Mouse (Mus musculus) intestine, embryonic 15.5 days (tissue): ENCODE measurements around the gene Tmem41a. TPM values are rescaled to one million over a fixed set of nuclear protein-coding genes. Genes with fewer than 3 reads are reported as not detected.
"Not testable (repeated sequence)": the region's sequence is repeated elsewhere in the genome, so short reads cannot be mapped to it uniquely, and the experiment has no call there.

Experiments used
- ATAC-seq: fragments of 200-750 bp; cut with Nextera tagmentation; 2 replicates; pipeline ENCODE4 v1.8.0; 2017; ENCODE audit warnings: moderate TSS enrichment, moderate library complexity
- H3K27ac ChIP-seq: fragments of 300-500 bp; sonication (generic); 2 replicates; pipeline ENCODE4 v1.5.1; 2015; ENCODE audit warnings: mild to moderate bottlenecking, inconsistent platforms
- H3K27me3 ChIP-seq: fragments of 300-500 bp; sonication (generic); replicated peaks from 2 replicates; pipeline ENCODE4 v1.6.1; 2015; ENCODE audit warnings: inconsistent platforms
- H3K36me3 ChIP-seq: fragments of 300-500 bp; sonication (generic); 2 replicates; pipeline ENCODE4 v1.6.1; 2015; ENCODE audit warnings: inconsistent platforms
- H3K4me1 ChIP-seq: fragments of 300-500 bp; sonication (generic); replicated peaks from 2 replicates; pipeline ENCODE4 v1.6.1; 2015; ENCODE audit warnings: inconsistent platforms
- H3K4me2 ChIP-seq: fragments of 300-500 bp; sonication (generic); replicated peaks from 2 replicates; pipeline ENCODE4 v1.6.1; 2015; ENCODE audit warnings: mild to moderate bottlenecking, inconsistent platforms
- H3K4me3 ChIP-seq: fragments of 300-500 bp; sonication (generic); replicated peaks from 2 replicates; pipeline ENCODE4 v1.5.1; 2015; ENCODE audit warnings: inconsistent platforms
- H3K9ac ChIP-seq: fragments of 300-500 bp; sonication (generic); 2 replicates; pipeline ENCODE4 v1.6.1; 2015; ENCODE audit warnings: inconsistent platforms
- H3K9me3 ChIP-seq: fragments of 300-500 bp; sonication (generic); 2 replicates; pipeline ENCODE4 v1.6.1; 2016; ENCODE audit warnings: inconsistent platforms
- WGBS: fragments of 180-500 bp; shearing (Covaris S2); methylation state at CpG from one replicate; pipeline ENCODE4 v1.1.7; 2015; 5-methylcytosine and 5-hydroxymethylcytosine counted together
- polyA plus RNA-seq: library from polyadenylated mRNA; unstranded; fragments of >200 nt; fragmentation: Nextera tagmentation; extraction: Ambion mirVana; gene quantifications from 2 replicates; pipeline ENCODE4 v1.2.1, GENCODE M21; 2015

The Tmem41a gene
- polyA plus RNA-seq, 1 experiment from 2014 or later: 90.8 TPM

- Histone ChIP-seq H3K9me3 (no peaks in the 10 kb centered on the region), H3K27me3 (no peaks in the 10 kb centered on the region), H3K4me1 (0 out of 2 replicates have a peak, but pooled peaks cover 3% of the 10 kb centered on the region), H3K4me3 (no peak overlapping the region), H3K9ac (no peak overlapping the region), H3K4me2 (no peak overlapping the region), H3K36me3 (no peaks in the 10 kb centered on the region), H3K27ac (no peak overlapping the region)
- WGBS: 70% methylated on average over 4 of the region's 4 CpGs
- no peak for ATAC-seq
Observed at GRCm38 (mm10) chr16:21971446-21971845, 24.1 kb upstream of the Tmem41a start.

GRCm38 (mm10) chr16:21970536-21970935 lies 23.2 kb upstream of the Tmem41a start:
- 65% methylated on average over 6 of the region's 6 CpGs for WGBS
- Histone ChIP-seq H3K27ac (no peak overlapping the region), H3K4me1 (no peaks in the 10 kb centered on the region), H3K36me3 (no peaks in the 10 kb centered on the region), H3K9me3 (no peaks in the 10 kb centered on the region), H3K4me3 (no peak overlapping the region), H3K27me3 (no peaks in the 10 kb centered on the region), H3K4me2 (no peak overlapping the region), H3K9ac (no peak overlapping the region)
- no peak for ATAC-seq

GRCm38 (mm10) chr16:21969874-21970273 lies 22.5 kb upstream of the Tmem41a start:
- no peak for ATAC-seq

GRCm38 (mm10) chr16:21965576-21965975 lies 18.2 kb upstream of the Tmem41a start:
- H3K9ac ChIP-seq: no peak overlapping the region
- 72% methylated on average over 3 of the region's 3 CpGs for WGBS
- no peaks in the 10 kb centered on the region for H3K27me3 ChIP-seq
- H3K4me2 ChIP-seq: no peak overlapping the region
- no peak for ATAC-seq
- no peaks in the 10 kb centered on the region for H3K9me3 ChIP-seq
- H3K36me3 ChIP-seq: no peaks in the 10 kb centered on the region
- no peaks in the 10 kb centered on the region for H3K4me1 ChIP-seq
- no peak overlapping the region for H3K4me3 ChIP-seq
- no peak overlapping the region for H3K27ac ChIP-seq

More at GRCm38 (mm10) chr16:21969874-21970273, 22.5 kb upstream of the Tmem41a start:
- Histone ChIP-seq H3K36me3 (no peaks in the 10 kb centered on the region), H3K9ac (no peak overlapping the region), H3K4me1 (no peaks in the 10 kb centered on the region), H3K27me3 (no peaks in the 10 kb centered on the region), H3K9me3 (no peaks in the 10 kb centered on the region), H3K4me3 (no peak overlapping the region), H3K27ac (no peak overlapping the region), H3K4me2 (no peak overlapping the region)
- WGBS: 77% methylated on average over 5 of the region's 5 CpGs

DNA sequence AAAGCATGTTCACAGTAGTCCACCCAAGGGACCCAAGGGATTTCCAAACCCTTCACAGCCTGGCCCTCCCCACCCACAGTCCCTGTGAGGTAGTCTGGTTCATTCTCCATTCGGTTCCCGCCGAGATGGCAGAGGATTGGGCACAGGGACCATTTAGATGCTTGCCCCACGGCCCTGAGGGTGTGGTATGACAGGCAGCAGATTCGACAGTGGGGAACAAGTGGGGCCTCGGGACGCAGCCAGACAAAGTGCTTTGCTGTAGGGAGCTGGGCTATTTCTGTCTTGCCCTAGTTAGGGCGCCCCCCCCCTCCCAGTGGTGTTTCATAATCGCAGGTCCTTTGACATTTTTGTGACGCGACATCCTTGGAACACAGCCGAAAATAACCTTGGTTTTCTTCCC lies 8.2 kb upstream of the Tmem41a start:
- 84% methylated on average over 12 of the region's 12 CpGs for WGBS
- no peak overlapping the region for H3K9ac ChIP-seq

GRCm38 (mm10) chr16:21928471-21928870 lies 18.9 kb downstream of the Tmem41a start:
- 78% methylated on average over 13 of the region's 13 CpGs for WGBS
- H3K4me2 ChIP-seq: no peak overlapping the region

More for the DNA sequence above, 8.2 kb upstream of the Tmem41a start:
- H3K4me1 ChIP-seq: no peaks in the 10 kb centered on the region
- no peak for ATAC-seq
- H3K9me3 ChIP-seq: no peaks in the 10 kb centered on the region
- no peak overlapping the region for H3K27ac ChIP-seq
- no peaks in the 10 kb centered on the region for H3K27me3 ChIP-seq
- H3K4me2 ChIP-seq: no peak overlapping the region
- H3K36me3 ChIP-seq: no peaks in the 10 kb centered on the region
- no peak overlapping the region for H3K4me3 ChIP-seq

GRCm38 (mm10) chr16:21916681-21917080 lies 30.7 kb downstream of the Tmem41a start:
- 74% methylated on average over 7 of the region's 7 CpGs for WGBS
- Histone ChIP-seq H3K27me3 (no peaks in the 10 kb centered on the region), H3K4me3 (no peak overlapping the region), H3K9ac (no peak overlapping the region), H3K4me1 (no peaks in the 10 kb centered on the region), H3K4me2 (no peak overlapping the region), H3K9me3 (no peaks in the 10 kb centered on the region), H3K36me3 (no peaks in the 10 kb centered on the region), H3K27ac (no peak overlapping the region)
- no peak for ATAC-seq

More at GRCm38 (mm10) chr16:21928471-21928870, 18.9 kb downstream of the Tmem41a start:
- no peak overlapping the region for H3K27ac ChIP-seq
- no peak for ATAC-seq
- no peak overlapping the region for H3K4me3 ChIP-seq
- H3K36me3 ChIP-seq: peaks cover 7% of the 10 kb centered on the region; the same call in 1 of the 2 replicates
- no peaks in the 10 kb centered on the region for H3K27me3 ChIP-seq
- no peaks in the 10 kb centered on the region for H3K4me1 ChIP-seq
- H3K9ac ChIP-seq: no peak overlapping the region
- H3K9me3 ChIP-seq: no peaks in the 10 kb centered on the region

- no peak for ATAC-seq
- Histone ChIP-seq H3K4me1 (no peaks in the 10 kb centered on the region), H3K36me3 (0 out of 2 replicates have a peak, but pooled peaks cover 3% of the 10 kb centered on the region), H3K4me2 (no peak overlapping the region), H3K27me3 (no peaks in the 10 kb centered on the region), H3K9me3 (no peaks in the 10 kb centered on the region), H3K4me3 (no peak overlapping the region), H3K27ac (no peak overlapping the region), H3K9ac (no peak overlapping the region)
- 87% methylated on average over 6 of the region's 6 CpGs for WGBS
Observed at GRCm38 (mm10) chr16:21913347-21913746, 34.0 kb downstream of the Tmem41a start.

DNA sequence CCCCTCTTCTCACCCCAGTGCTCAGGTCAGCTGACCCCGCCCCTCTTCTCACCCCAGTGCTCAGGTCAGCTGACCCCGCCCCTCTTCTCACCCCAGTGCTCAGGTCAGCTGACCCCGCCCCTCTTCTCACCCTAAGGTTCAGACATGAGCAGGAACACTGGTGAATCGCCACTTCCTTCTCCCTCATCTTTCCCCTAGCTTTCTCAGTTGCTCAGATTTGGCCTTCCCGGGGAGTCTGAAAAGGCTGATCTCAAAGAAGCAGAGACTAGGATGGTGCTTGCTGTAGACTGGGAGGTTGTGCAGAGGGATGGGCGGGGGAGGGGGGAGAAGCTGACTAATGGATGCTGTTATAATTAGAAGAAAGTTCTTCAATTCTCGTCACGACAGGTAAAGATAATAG lies 38.4 kb downstream of the Tmem41a start:
- H3K9ac ChIP-seq, H3K4me3 ChIP-seq, H3K4me2 ChIP-seq, H3K27ac ChIP-seq, H3K27me3 ChIP-seq, H3K36me3 ChIP-seq, H3K4me1 ChIP-seq, ATAC-seq, H3K9me3 ChIP-seq: not testable (repeated sequence)
- WGBS: 50% methylated on average over 6 of the region's 8 CpGs

DNA sequence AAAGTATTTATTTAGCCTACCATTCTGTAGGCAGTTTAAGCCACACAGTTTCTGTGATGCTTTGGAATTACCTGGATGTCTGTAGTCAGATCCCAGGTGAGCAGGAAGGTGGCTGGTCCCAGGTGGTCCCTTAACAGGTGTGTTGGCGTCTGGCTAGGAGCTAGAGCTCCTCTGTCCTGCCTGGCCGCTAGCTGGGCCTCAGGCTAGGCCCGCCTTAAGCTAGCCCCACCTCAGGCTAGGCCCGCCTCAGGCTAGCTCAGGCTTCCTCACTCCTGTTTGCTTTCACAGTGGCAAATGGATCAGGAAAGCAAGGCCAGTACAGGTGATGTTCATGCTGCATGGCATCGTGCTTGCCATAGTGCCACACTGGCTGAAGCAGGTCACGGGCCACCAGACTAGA lies 40.5 kb downstream of the Tmem41a start:
- no peak overlapping the region for H3K4me2 ChIP-seq
- no peak overlapping the region for H3K27ac ChIP-seq

GRCm38 (mm10) chr16:21905996-21906395 lies 41.4 kb downstream of the Tmem41a start:
- no peak overlapping the region for H3K4me3 ChIP-seq
- H3K27ac ChIP-seq: no peak overlapping the region
- H3K27me3 ChIP-seq: no peaks in the 10 kb centered on the region
- H3K9ac ChIP-seq: no peak overlapping the region
- WGBS: 84% methylated on average over 7 of the region's 7 CpGs
- ATAC-seq: no peak
- H3K4me2 ChIP-seq: no peak overlapping the region
- H3K9me3 ChIP-seq: no peaks in the 10 kb centered on the region
- 0 out of 2 replicates have a peak, but pooled peaks cover 4% of the 10 kb centered on the region for H3K36me3 ChIP-seq
- no peaks in the 10 kb centered on the region for H3K4me1 ChIP-seq

More for the DNA sequence above, 40.5 kb downstream of the Tmem41a start:
- Histone ChIP-seq H3K4me3 (no peak overlapping the region), H3K36me3 (0 out of 2 replicates have a peak, but pooled peaks cover 7% of the 10 kb centered on the region), H3K9ac (no peak overlapping the region), H3K9me3 (no peaks in the 10 kb centered on the region), H3K27me3 (no peaks in the 10 kb centered on the region), H3K4me1 (no peaks in the 10 kb centered on the region)
- no peak for ATAC-seq
- WGBS: 88% methylated on average over 6 of the region's 6 CpGs

DNA sequence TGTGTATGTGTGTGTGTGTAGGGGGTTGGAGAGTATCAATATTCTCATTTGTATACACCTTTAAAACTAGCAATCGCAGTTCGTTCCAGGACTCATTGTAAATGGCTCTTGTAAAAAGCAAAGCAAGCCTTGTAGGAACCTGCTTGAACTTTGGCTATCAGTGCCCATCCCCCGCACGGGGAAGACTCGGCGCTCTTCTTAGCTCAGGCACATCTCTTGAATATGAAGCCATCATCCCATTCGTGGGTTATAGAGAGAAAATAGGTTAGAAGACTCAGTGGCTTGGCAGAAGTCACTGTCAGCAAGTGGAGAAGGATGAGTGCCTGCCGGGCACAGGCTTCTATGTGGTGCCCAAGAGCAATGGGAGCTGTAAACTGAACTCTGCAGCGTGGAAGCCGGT lies 42.7 kb downstream of the Tmem41a start:
- no peak for ATAC-seq
- WGBS: 82% methylated on average over 10 of the region's 10 CpGs

GRCm38 (mm10) chr16:21901286-21901685 lies 46.1 kb downstream of the Tmem41a start:
- Histone ChIP-seq H3K27me3 (no peaks in the 10 kb centered on the region), H3K9me3 (no peaks in the 10 kb centered on the region), H3K4me1 (no peaks in the 10 kb centered on the region), H3K27ac (no peak overlapping the region), H3K4me3 (no peak overlapping the region), H3K9ac (no peak overlapping the region), H3K4me2 (no peak overlapping the region), H3K36me3 (0 out of 2 replicates have a peak, but pooled peaks cover 2% of the 10 kb centered on the region)
- WGBS: 81% methylated on average over 5 of the region's 5 CpGs
- no peak for ATAC-seq

More for the DNA sequence above, 42.7 kb downstream of the Tmem41a start:
- H3K4me3 ChIP-seq: no peak overlapping the region
- H3K27me3 ChIP-seq: no peaks in the 10 kb centered on the region
- H3K9me3 ChIP-seq: no peaks in the 10 kb centered on the region
- H3K4me2 ChIP-seq: no peak overlapping the region
- 0 out of 2 replicates have a peak, but pooled peaks cover 4% of the 10 kb centered on the region for H3K36me3 ChIP-seq
- H3K9ac ChIP-seq: no peak overlapping the region
- no peaks in the 10 kb centered on the region for H3K4me1 ChIP-seq
- no peak overlapping the region for H3K27ac ChIP-seq
